Mouse (Mus musculus): ENCODE results near the gene Chrna1. TPM values are rescaled to one million over a fixed set of nuclear protein-coding genes. Genes with fewer than 3 reads are reported as not detected.

Chrna1 gene
- total RNA-seq, 2 experiments from 2014 or later = 0.12 to 0.25 TPM

- TF ChIP-seq CTCF (IDR thresholded peaks at IDR 0.05) = no peak
- intact Hi-C loops (cut with DNase I) = loop anchor here (5.0 kb wide), 1 partner anchor 153 kb away; no protein-coding TSS in a partner anchor
- H3K4me3 ChIP-seq = no peak overlapping the region
- peak overlapping the region; percentile 97 for H3K27ac ChIP-seq
- DNase-seq (ENCODE audit: extremely low spot score in 1 of 2, low spot score in 2 of 2) = no peak
Observed at GRCm38 (mm10) chr2:73588951-73589350, 8.8 kb upstream of the Chrna1 start.

- Histone ChIP-seq H3K4me3 (no peak overlapping the region), H3K27ac (peak overlapping the region; percentile 91)
- intact Hi-C loops (cut with DNase I) = loop anchor here (5.0 kb wide), 1 partner anchor 155 kb away; no protein-coding TSS in a partner anchor
- no peak for DNase-seq (ENCODE audit: extremely low spot score in 1 of 2, low spot score in 2 of 2)
- TF ChIP-seq CTCF (IDR thresholded peaks at IDR 0.05) = no peak
Observed at GRCm38 (mm10) chr2:73587109-73587506, 7.0 kb upstream of the Chrna1 start.

- peak overlapping the region; percentile 91 for H3K27ac ChIP-seq
- intact Hi-C loops (cut with DNase I) = loop anchor here (5.0 kb wide), 1 partner anchor 156 kb away; no protein-coding TSS in a partner anchor
- H3K4me3 ChIP-seq = peak overlapping the region; percentile 11; the same call in 1 of the 2 replicates
- TF ChIP-seq CTCF (IDR thresholded peaks at IDR 0.05) = no peak
- DNase-seq (ENCODE audit: extremely low spot score in 1 of 2, low spot score in 2 of 2) = no peak
Observed at GRCm38 (mm10) chr2:73586392-73587108, 6.4 kb upstream of the Chrna1 start.

GRCm38 (mm10) chr2:73585347-73585831 is 5.3 kb upstream of the Chrna1 start:
- no peak for DNase-seq (ENCODE audit: extremely low spot score in 1 of 2, low spot score in 2 of 2)
- no peak for TF ChIP-seq CTCF (IDR thresholded peaks at IDR 0.05)
- Histone ChIP-seq H3K27ac (peak overlapping the region; percentile 91), H3K4me3 (peak overlapping the region; percentile 47)
- intact Hi-C loops (cut with DNase I) = loop anchor here (1.0 to 5.0 kb wide), 2 partner anchors 72 to 157 kb away; no protein-coding TSS in a partner anchor

GRCm38 (mm10) chr2:73584645-73585346 is 4.7 kb upstream of the Chrna1 start:
- DNase-seq (ENCODE audit: extremely low spot score in 1 of 2, low spot score in 2 of 2) = peak; percentile 82 to 83
- intact Hi-C loops (cut with DNase I) = loop anchor here (1.0 to 5.0 kb wide), 2 partner anchors 73 to 158 kb away; no protein-coding TSS in a partner anchor
- peak; percentile 73 for TF ChIP-seq CTCF (IDR thresholded peaks at IDR 0.05)
- Histone ChIP-seq H3K4me3 (peak overlapping the region; percentile 47), H3K27ac (peak overlapping the region; percentile 91)

- no peak for TF ChIP-seq CTCF (IDR thresholded peaks at IDR 0.05)
- intact Hi-C loops (cut with DNase I) = no loop called here
- no peak overlapping the region for H3K4me3 ChIP-seq
- H3K27ac ChIP-seq = no peak overlapping the region
- no peak for DNase-seq (ENCODE audit: extremely low spot score in 1 of 2, low spot score in 2 of 2)
Observed at GRCm38 (mm10) chr2:73580720-73581119, 582 bp upstream of the Chrna1 start.

- intact Hi-C loops (cut with DNase I) = no loop called here
- no peak for DNase-seq (ENCODE audit: extremely low spot score in 1 of 2, low spot score in 2 of 2)
- Histone ChIP-seq H3K4me3 (no peak overlapping the region), H3K27ac (no peak overlapping the region)
- TF ChIP-seq CTCF (IDR thresholded peaks at IDR 0.05) = no peak
Observed at GRCm38 (mm10) chr2:73579168-73579567, 970 bp downstream of the Chrna1 start.

- no peak for DNase-seq (ENCODE audit: extremely low spot score in 1 of 2, low spot score in 2 of 2)
- Histone ChIP-seq H3K4me3 (no peak overlapping the region), H3K27ac (no peak overlapping the region)
- intact Hi-C loops (cut with DNase I) = loop anchor here (5.0 kb wide), 1 partner anchor 318 kb away; the partner anchor contains the start of gene Atf2
- TF ChIP-seq CTCF (IDR thresholded peaks at IDR 0.05) = no peak
Observed at GRCm38 (mm10) chr2:73574418-73574817, 5.7 kb downstream of the Chrna1 start.

GRCm38 (mm10) chr2:73573556-73573955 is 6.6 kb downstream of the Chrna1 start:
- H3K27ac ChIP-seq = peak overlapping the region; percentile 87
- intact Hi-C loops (cut with DNase I) = loop anchor here (5.0 kb wide), 1 partner anchor 319 kb away; the partner anchor contains the start of gene Atf2

GRCm38 (mm10) chr2:73572539-73573372 is 7.4 kb downstream of the Chrna1 start:
- Histone ChIP-seq H3K4me3 (peak overlapping the region; percentile 33), H3K27ac (peak overlapping the region; percentile 87)
- DNase-seq (ENCODE audit: extremely low spot score in 1 of 2, low spot score in 2 of 2) = peak; percentile 84
- intact Hi-C loops (cut with DNase I) = loop anchor here (5.0 kb wide), 1 partner anchor 320 kb away; the partner anchor contains the start of gene Atf2
- peak; percentile 96 for TF ChIP-seq CTCF (IDR thresholded peaks at IDR 0.05)

More at GRCm38 (mm10) chr2:73573556-73573955, 6.6 kb downstream of the Chrna1 start:
- no peak overlapping the region for H3K4me3 ChIP-seq
- TF ChIP-seq CTCF (IDR thresholded peaks at IDR 0.05) = no peak
- DNase-seq (ENCODE audit: extremely low spot score in 1 of 2, low spot score in 2 of 2) = no peak

- H3K27ac ChIP-seq = peak overlapping the region; percentile 87
- DNase-seq (ENCODE audit: extremely low spot score in 1 of 2, low spot score in 2 of 2) = no peak
- intact Hi-C loops (cut with DNase I) = loop anchor here (5.0 kb wide), 1 partner anchor 320 kb away; the partner anchor contains the start of gene Atf2
- no peak overlapping the region for H3K4me3 ChIP-seq
- no peak for TF ChIP-seq CTCF (IDR thresholded peaks at IDR 0.05)
Observed at GRCm38 (mm10) chr2:73571901-73572300, 8.2 kb downstream of the Chrna1 start.

Data from left cerebral cortex, adult 2 months (tissue).